Comparison of ENCODE assay signal across 9 mouse cellular contexts in genomic region chr6:131382232-131382983, GRCm38 (mm10). TPM values are rescaled to one million over a fixed set of nuclear protein-coding genes. Genes with fewer than 3 reads are reported as not detected.
DNase-seq lines count a peak whose midpoint lies in the region; ATAC-seq and TF ChIP-seq lines count a peak whose summit lies in the region.
"Had no signal": no experiment of that assay in that cellular context is flagged by ENCODE, and none has a peak within 500 bp of the region (broad histone marks: within the 10 kb centered on the region; RNA-seq: fewer than 3 reads in every experiment).

No protein-coding gene starts in this region.

- TF ChIP-seq POLR2A in CH12.LX (IDR thresholded peaks at IDR 0.05; ENCODE audit: low read depth, low read length), result 0 out of 2 replicates have a peak, but pooled peaks have one; percentile 27
- TF ChIP-seq POLR2A in cortical plate, adult 2 months (IDR thresholded peaks at IDR 0.05; ENCODE audit: extremely low read depth, insufficient read depth, low read length), result no peak

- H3K9ac ChIP-seq in CH12.LX (ENCODE audit: insufficient read depth, low read depth), result no peak overlapping the region
- H3K9ac ChIP-seq in liver, embryonic 14.5 days (replicated peaks), result no peak overlapping the region
- H3K9ac ChIP-seq in stomach, embryonic 14.5 days (replicated peaks; ENCODE audit: low read depth, low read length), result no peak overlapping the region
- H3K9ac ChIP-seq: neural tube, embryonic 12.5 days had no signal

- H3K9me3 ChIP-seq in CH12.LX (replicated peaks; ENCODE audit: low read length), result no peaks in the 10 kb centered on the region
- no peaks in the 10 kb centered on the region for H3K9me3 ChIP-seq in liver, embryonic 14.5 days (ENCODE audit: control insufficient read depth, low read length)
- no peaks in the 10 kb centered on the region for H3K9me3 ChIP-seq in stomach, embryonic 14.5 days (ENCODE audit: control insufficient read depth, low read depth, low read length)
- H3K9me3 ChIP-seq: neural tube, embryonic 12.5 days had no signal

- dilution Hi-C loops in CH12.LX (cut with MboI; ENCODE audit: extremely low pct_ligation_motif_present, extremely low pct_unique_long_range_greater_than_20kb, low sequenced_read_pairs), result no loop called here

- H3K27ac ChIP-seq in CH12.LX (ENCODE audit: insufficient read depth, low read depth), result no peak overlapping the region
- H3K27ac ChIP-seq in cortical plate, adult 2 months (ENCODE audit: insufficient read depth, low read length), result peak overlapping the region; percentile 61
- H3K27ac ChIP-seq in liver, embryonic 14.5 days, result no peak overlapping the region
- no peak overlapping the region for H3K27ac ChIP-seq in stomach, embryonic 14.5 days (ENCODE audit: low read length)
- H3K27ac ChIP-seq: neural tube, embryonic 12.5 days had no signal

- in situ Hi-C loops in CH12.LX (cut with MboI; ENCODE audit: low pct_ligation_motif_present, low pct_unique_long_range_greater_than_20kb, low sequenced_read_pairs), result no loop called here
- in situ Hi-C loops in Patski (cut with MboI; ENCODE audit: low pct_unique_long_range_greater_than_20kb), result no loop called here

- no peak for TF ChIP-seq EP300 in CH12.LX (IDR thresholded peaks at IDR 0.05; ENCODE audit: low read length)
- TF ChIP-seq EP300 in liver, embryonic 14.5 days (IDR thresholded peaks at IDR 0.05; ENCODE audit: low read depth), result no peak

- peaks cover 85% of the 10 kb centered on the region for H3K79me2 ChIP-seq in CH12.LX (replicated peaks; ENCODE audit: control insufficient read depth, extremely low read depth, insufficient read depth, poor library complexity, severe bottlenecking)

- no peak for TF ChIP-seq CTCF in CH12.LX (conservative IDR thresholded peaks at IDR 0.05 in 1 of 2, IDR thresholded peaks at IDR 0.05 in 1 of 2; ENCODE audit: low read depth in 2 of 2, low read length in 2 of 2)
- TF ChIP-seq CTCF in Patski (IDR thresholded peaks at IDR 0.05), result peak; percentile 51
- TF ChIP-seq CTCF in cortical plate, adult 2 months (IDR thresholded peaks at IDR 0.05; ENCODE audit: extremely low read depth, insufficient read depth, low read length), result no peak
- no peak for TF ChIP-seq CTCF in liver, embryonic 14.5 days (IDR thresholded peaks at IDR 0.05; ENCODE audit: low read depth)

- DNase-seq in CH12.LX (ENCODE audit: extremely low read depth) (no peak), Patski (ENCODE audit: low read depth, low spot score) (no peak)
- peak; percentile 80 to 82 for DNase-seq in heart, postnatal 10 days
- DNase-seq in liver, embryonic 14.5 days (ENCODE audit: low read depth in 3 of 3, low spot score in 3 of 3), result no peak
- no peak for DNase-seq in c-Kit-positive CD71-positive TER-119-positive erythroid progenitor cells, embryonic 14.5 days (ENCODE audit: low spot score)

- H3K4me3 ChIP-seq in CH12.LX (replicated peaks in 1 of 3; ENCODE audit: low read depth in 2 of 3, low read length in 2 of 3, poor library complexity in 1 of 3), result no peak overlapping the region
- H3K4me3 ChIP-seq in cortical plate, adult 2 months (ENCODE audit: insufficient read depth, low read length), result no peak overlapping the region
- H3K4me3 ChIP-seq in liver, embryonic 14.5 days (ENCODE audit: insufficient read depth in 1 of 2, low read depth in 2 of 2, low read length in 2 of 2), result no peak overlapping the region
- no peak overlapping the region for H3K4me3 ChIP-seq in stomach, embryonic 14.5 days (ENCODE audit: low read depth, low read length)
- H3K4me3 ChIP-seq: neural tube, embryonic 12.5 days had no signal

- ATAC-seq in Patski, result peak; percentile 94
- ATAC-seq in liver, embryonic 14.5 days (ENCODE audit: insufficient read depth), result no peak
- ATAC-seq in stomach, embryonic 14.5 days (ENCODE audit: insufficient number of reproducible peaks, insufficient read depth, low FRiP score, low read depth), result peak; percentile 68; the same call in 1 of the 2 replicates
- ATAC-seq in CD4-positive, CD25-positive, alpha-beta regulatory T cell, adult 4 months, result no peak

- CTCF ChIA-PET in Patski (lab: Charles Lee), result interaction anchor here (1.1 to 2.2 kb wide), 6 partner anchors 10 to 37 kb away, joined by 3 to 6 read pairs (median 4); partner anchors contain the start of gene Styk1

- no peaks in the 10 kb centered on the region for H3K27me3 ChIP-seq in CH12.LX (replicated peaks)
- H3K27me3 ChIP-seq in Patski, result no peaks in the 10 kb centered on the region
- H3K27me3 ChIP-seq in liver, embryonic 14.5 days (ENCODE audit: control insufficient read depth, insufficient read depth, low read length), result no peaks in the 10 kb centered on the region
- no peaks in the 10 kb centered on the region for H3K27me3 ChIP-seq in stomach, embryonic 14.5 days (ENCODE audit: control insufficient read depth, insufficient read depth, low read length)
- H3K27me3 ChIP-seq: neural tube, embryonic 12.5 days had no signal

- no peak overlapping the region for H3K4me2 ChIP-seq in CH12.LX (ENCODE audit: insufficient read depth, low read depth, poor library complexity, severe bottlenecking)
- H3K4me2 ChIP-seq in liver, embryonic 14.5 days (ENCODE audit: low read depth), result 0 out of 2 replicates have a peak overlapping the region, but pooled peaks have one; percentile 3
- no peak overlapping the region for H3K4me2 ChIP-seq in stomach, embryonic 14.5 days (replicated peaks; ENCODE audit: low read depth, low read length)
- H3K4me2 ChIP-seq: neural tube, embryonic 12.5 days had no signal

- POLR2A ChIA-PET in Patski (lab: Charles Lee), result interaction anchor here (0.9 kb wide), 2 partner anchors 11 to 35 kb away, joined by 3 to 4 read pairs; no protein-coding TSS in a partner anchor

- no peak for TF ChIP-seq RAD21 in CH12.LX (IDR thresholded peaks at IDR 0.05; ENCODE audit: low read depth, low read length)

- intact Hi-C loops in heart, postnatal 10 days (cut with DNase I), result no loop called here

- WGBS in liver, embryonic 14.5 days (ENCODE audit: insufficient replicate concordance), result 73% methylated on average over 14 of the region's 14 CpGs
- WGBS in stomach, embryonic 14.5 days, result 60% methylated on average over 14 of the region's 14 CpGs

- H3K4me1 ChIP-seq in CH12.LX (ENCODE audit: control insufficient read depth in 1 of 2, insufficient read depth in 2 of 2), result peaks cover 3 to 37% of the 10 kb centered on the region in 2 experiments
- H3K4me1 ChIP-seq in cortical plate, adult 2 months (ENCODE audit: control insufficient read depth, insufficient read depth, low read length), result peaks cover 8% of the 10 kb centered on the region; the same call in 1 of the 2 replicates
- H3K4me1 ChIP-seq in liver, embryonic 14.5 days (replicated peaks; ENCODE audit: control insufficient read depth in 2 of 2, insufficient read depth in 2 of 2, low read length in 1 of 2), result peaks cover 29 to 35% of the 10 kb centered on the region in 2 experiments
- H3K4me1 ChIP-seq in stomach, embryonic 14.5 days (ENCODE audit: control insufficient read depth, insufficient read depth, low read length), result peaks cover 21% of the 10 kb centered on the region

- peaks cover 43 to 74% of the 10 kb centered on the region in 2 experiments for H3K36me3 ChIP-seq in CH12.LX (replicated peaks in 1 of 2; ENCODE audit: control insufficient read depth in 1 of 2, insufficient read depth in 1 of 2, low read length in 1 of 2)
- peaks cover 55% of the 10 kb centered on the region for H3K36me3 ChIP-seq in liver, embryonic 14.5 days (replicated peaks; ENCODE audit: control insufficient read depth, insufficient read depth, low read depth)
- peaks cover 27% of the 10 kb centered on the region for H3K36me3 ChIP-seq in stomach, embryonic 14.5 days (ENCODE audit: control insufficient read depth, insufficient read depth, low read length)

TF ChIP-seq in CH12.LX, 34 proteins besides CTCF, POLR2A, EP300 and RAD21:
- TF ChIP-seq POLR2AphosphoS2 (IDR thresholded peaks at IDR 0.05; ENCODE audit: low read depth, low read length) (0 out of 2 replicates have a peak, but pooled peaks have one; percentile 25), KAT2A (IDR thresholded peaks at IDR 0.05; ENCODE audit: insufficient replicate concordance, low read length) (no peak)

RNA-seq across cellular contexts. Expression of gene Ybx3, which starts 5.9 kb away (rescaled TPM):
- 410 and 435 TPM in 2 replicates for total RNA-seq in CH12.LX (2012; rRNA removed)
- total RNA-seq in CH12.LX (2014; rRNA removed), result 391 and 415 TPM in 2 replicates
- polyA plus RNA-seq in CH12.LX (2012; ENCODE audit: insufficient read length, low read depth), result 528 and 620 TPM in 2 replicates
- 202 TPM for polyA plus RNA-seq in Patski (2021)
- 75.0 and 77.9 TPM in 2 replicates for polyA plus RNA-seq in cortical plate, adult 2 months (2012; rRNA removed)
- 100 to 1,000 TPM; 235 to 248 TPM for total RNA-seq in heart, postnatal 10 days (2021)
- polyA plus RNA-seq in liver, embryonic 14.5 days (2012; rRNA removed), result 98.1 and 214 TPM in 2 replicates
- 74.6 and 80.7 TPM in 2 replicates for polyA plus RNA-seq in liver, embryonic 14.5 days (2014; fragmentation: Nextera tagmentation; extraction: Ambion mirVana)
- polyA plus RNA-seq in stomach, embryonic 14.5 days (2014; fragmentation: Nextera tagmentation; extraction: Ambion mirVana), result 50.3 and 53.1 TPM in 2 replicates
- polyA plus RNA-seq in CD4-positive, CD25-positive, alpha-beta regulatory T cell, adult 4 months (2017; shearing (Covaris generic)), result 10 to 100 TPM; 18.0 to 21.9 TPM

RNA-seq across cellular contexts. Expression of gene Styk1, which starts 29.0 kb away (rescaled TPM):
- total RNA-seq in CH12.LX (2012; rRNA removed) (not detected in 2 replicates), CH12.LX (2014; rRNA removed) (not detected in 2 replicates)
- polyA plus RNA-seq in CH12.LX (2012; ENCODE audit: insufficient read length, low read depth) (not detected in 2 replicates), Patski (2021) (5.5 TPM)
- 0.09 and 0.13 TPM in 2 replicates for polyA plus RNA-seq in cortical plate, adult 2 months (2012; rRNA removed)
- total RNA-seq in heart, postnatal 10 days (2021), result under 1 TPM; 0.14 to 0.20 TPM
- polyA plus RNA-seq in liver, embryonic 14.5 days (2012; rRNA removed), result 0.32 and 0.47 TPM in 2 replicates
- polyA plus RNA-seq in liver, embryonic 14.5 days (2014; fragmentation: Nextera tagmentation; extraction: Ambion mirVana), result 0.65 and 0.72 TPM in 2 replicates
- 7.1 and 7.8 TPM in 2 replicates for polyA plus RNA-seq in stomach, embryonic 14.5 days (2014; fragmentation: Nextera tagmentation; extraction: Ambion mirVana)
- not detected for polyA plus RNA-seq in CD4-positive, CD25-positive, alpha-beta regulatory T cell, adult 4 months (2017; shearing (Covaris generic))

Comparison
In these comparisons a context has a peak if more than half of its experiments do, and no peak if none do; other contexts are left out.
1. DNase-seq: peak in heart, postnatal 10 days (2 of 2); none in CH12.LX (single experiment), Patski (single experiment), liver, embryonic 14.5 days (0 of 3) and c-Kit-positive CD71-positive TER-119-positive erythroid progenitor cells, embryonic 14.5 days (single experiment).
2. ATAC-seq: peak in Patski (single experiment) and stomach, embryonic 14.5 days (single experiment); none in liver, embryonic 14.5 days (single experiment) and CD4-positive, CD25-positive, alpha-beta regulatory T cell, adult 4 months (single experiment).